18 mouse cellular contexts compared by ENCODE assay signal in the genomic region with DNA sequence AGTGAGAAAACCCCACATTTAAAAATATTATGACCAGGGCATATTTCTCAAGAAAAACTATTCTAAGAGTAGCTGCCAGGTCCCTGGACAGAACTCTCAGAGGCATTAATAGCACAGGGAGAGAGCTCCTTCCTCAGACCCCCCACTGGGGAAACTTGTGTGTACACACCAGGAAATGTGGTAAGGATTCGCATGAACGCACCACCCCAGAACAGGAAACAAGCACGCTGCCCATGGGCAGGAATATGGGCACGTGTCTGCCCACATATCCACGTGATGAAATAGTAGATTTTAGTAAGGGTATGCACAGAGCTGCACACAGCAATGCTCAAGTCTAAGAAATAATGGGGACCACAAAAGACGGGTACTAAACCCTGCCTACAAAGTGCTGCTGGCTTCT.
DNase-seq lines count a peak whose midpoint lies in the region; ATAC-seq and TF ChIP-seq lines count a peak whose summit lies in the region.
"Had no signal": no experiment of that assay in that cellular context is flagged by ENCODE, and none has a peak within 500 bp of the region (broad histone marks: within the 10 kb centered on the region; RNA-seq: fewer than 3 reads in every experiment).

No protein-coding gene starts in this region.

- peaks cover 77% of the 10 kb centered on the region for H3K4me1 ChIP-seq in heart, embryonic 12.5 days (replicated peaks)
- H3K4me1 ChIP-seq in heart, postnatal 0 days (ENCODE audit: control insufficient read depth, insufficient read depth) = peaks cover 78% of the 10 kb centered on the region
- H3K4me1 ChIP-seq in neural tube, embryonic 15.5 days = no peaks in the 10 kb centered on the region
- H3K4me1 ChIP-seq: hindbrain, embryonic 13.5 days; kidney, embryonic 15.5 days; limb, embryonic 12.5 days had no signal

- H3K36me3 ChIP-seq in heart, embryonic 12.5 days = no peaks in the 10 kb centered on the region
- H3K36me3 ChIP-seq in heart, postnatal 0 days (replicated peaks; ENCODE audit: control insufficient read depth, insufficient read depth, low read length) = no peaks in the 10 kb centered on the region
- no peaks in the 10 kb centered on the region for H3K36me3 ChIP-seq in splenic B cell, adult 2 months (ENCODE audit: control insufficient read depth, insufficient read depth, low read length, poor library complexity, severe bottlenecking)
- H3K36me3 ChIP-seq in neural tube, embryonic 15.5 days = no peaks in the 10 kb centered on the region
- H3K36me3 ChIP-seq: hindbrain, embryonic 13.5 days; intestine, embryonic 15.5 days; kidney, embryonic 15.5 days; limb, embryonic 12.5 days had no signal

- H3K27ac ChIP-seq in heart, embryonic 12.5 days (ENCODE audit: poor library complexity, severe bottlenecking) = peak overlapping the region; percentile 80
- peak overlapping the region; percentile 65 for H3K27ac ChIP-seq in heart, postnatal 0 days (ENCODE audit: low read depth)
- no peak overlapping the region for H3K27ac ChIP-seq in neural tube, embryonic 15.5 days (replicated peaks)
- H3K27ac ChIP-seq: hindbrain, embryonic 13.5 days; intestine, embryonic 15.5 days; kidney, embryonic 15.5 days; limb, embryonic 12.5 days had no signal

- H3K4me2 ChIP-seq in heart, embryonic 12.5 days = peak overlapping the region; percentile 51
- peak overlapping the region; percentile 46 for H3K4me2 ChIP-seq in heart, postnatal 0 days (ENCODE audit: low read depth, low read length)
- H3K4me2 ChIP-seq in neural tube, embryonic 15.5 days = no peak overlapping the region
- H3K4me2 ChIP-seq: hindbrain, embryonic 13.5 days; intestine, embryonic 15.5 days; kidney, embryonic 15.5 days; limb, embryonic 12.5 days had no signal

- intact Hi-C loops in heart, postnatal 25 days (cut with DNase I) = no loop called here

- no peak for ATAC-seq in heart, embryonic 12.5 days (ENCODE audit: insufficient number of reproducible peaks, low FRiP score)
- ATAC-seq in heart, postnatal 0 days (ENCODE audit: insufficient read depth, low read depth) = no peak
- no peak for ATAC-seq in neural tube, embryonic 15.5 days (ENCODE audit: low FRiP score)
- ATAC-seq: activated CD4-positive, CD25-positive, alpha-beta regulatory T cell, adult 4 months; forebrain, embryonic 14.5 days; intestine, embryonic 15.5 days had no signal

- TF ChIP-seq CTCF in heart, postnatal 0 days (IDR thresholded peaks at IDR 0.05; ENCODE audit: low read depth) = no peak

- WGBS in heart, embryonic 12.5 days = 54% methylated on average over 6 of the region's 6 CpGs
- WGBS in heart, postnatal 0 days = 28% methylated on average over 6 of the region's 6 CpGs
- 75% methylated on average over 6 of the region's 6 CpGs for WGBS in neural tube, embryonic 15.5 days

- H3K27me3 ChIP-seq in heart, embryonic 12.5 days (replicated peaks) = no peaks in the 10 kb centered on the region
- H3K27me3 ChIP-seq in heart, postnatal 0 days (ENCODE audit: control insufficient read depth, insufficient read depth, low read length) = no peaks in the 10 kb centered on the region
- no peaks in the 10 kb centered on the region for H3K27me3 ChIP-seq in splenic B cell, adult 2 months (ENCODE audit: control insufficient read depth, insufficient read depth, low read length, poor library complexity, severe bottlenecking)
- H3K27me3 ChIP-seq in neural tube, embryonic 15.5 days (replicated peaks) = no peaks in the 10 kb centered on the region
- H3K27me3 ChIP-seq: hindbrain, embryonic 13.5 days; intestine, embryonic 15.5 days; kidney, embryonic 15.5 days; limb, embryonic 12.5 days had no signal

- no peak overlapping the region for H3K4me3 ChIP-seq in heart, embryonic 12.5 days
- H3K4me3 ChIP-seq in heart, postnatal 0 days (ENCODE audit: low read depth, low read length) = no peak overlapping the region
- no peak overlapping the region for H3K4me3 ChIP-seq in neural tube, embryonic 15.5 days (replicated peaks)
- H3K4me3 ChIP-seq: hindbrain, embryonic 13.5 days; intestine, embryonic 15.5 days; kidney, embryonic 15.5 days; limb, embryonic 12.5 days had no signal

- TF ChIP-seq EP300 in heart, postnatal 0 days (IDR thresholded peaks at IDR 0.05; ENCODE audit: low read depth) = no peak

- H3K9ac ChIP-seq in heart, embryonic 12.5 days = no peak overlapping the region
- H3K9ac ChIP-seq in heart, postnatal 0 days (replicated peaks; ENCODE audit: low read depth, low read length) = no peak overlapping the region
- H3K9ac ChIP-seq in neural tube, embryonic 15.5 days (replicated peaks) = no peak overlapping the region
- H3K9ac ChIP-seq: hindbrain, embryonic 13.5 days; intestine, embryonic 15.5 days; kidney, embryonic 15.5 days; limb, embryonic 12.5 days had no signal

- no peak for DNase-seq in heart, postnatal 25 days (ENCODE audit: low spot score)
- DNase-seq in spleen, adult 12 weeks (ENCODE audit: low spot score) = peak; percentile 5
- DNase-seq in spleen, postnatal 14 days (ENCODE audit: low spot score in 2 of 2) = no peak
- no peak for DNase-seq in heart, postnatal 0 days (ENCODE audit: low spot score)
- DNase-seq in splenic B cell, adult 2 months (ENCODE audit: low read depth, low spot score) = peak; percentile 79
- no peak for DNase-seq in thymus, postnatal 4 days
- DNase-seq: embryo, embryonic 11 days; lung, adult 2 months; right cerebral cortex, postnatal 25 days; thymus, postnatal 25 days had no signal

- no peaks in the 10 kb centered on the region for H3K9me3 ChIP-seq in heart, embryonic 12.5 days (replicated peaks)
- H3K9me3 ChIP-seq in heart, postnatal 0 days (replicated peaks; ENCODE audit: control insufficient read depth, low read length) = no peaks in the 10 kb centered on the region
- no peaks in the 10 kb centered on the region for H3K9me3 ChIP-seq in neural tube, embryonic 15.5 days (replicated peaks)
- H3K9me3 ChIP-seq: hindbrain, embryonic 13.5 days; intestine, embryonic 15.5 days; kidney, embryonic 15.5 days; limb, embryonic 12.5 days had no signal

Comparison
In these comparisons a context has a peak if more than half of its experiments do, and no peak if none do; other contexts are left out.
1. DNase-seq: peak in spleen, adult 12 weeks (single experiment) and splenic B cell, adult 2 months (single experiment); none in heart, postnatal 25 days (single experiment), spleen, postnatal 14 days (0 of 2), heart, postnatal 0 days (single experiment) and thymus, postnatal 4 days (single experiment).